Mouse (Mus musculus): ENCODE results near the gene Sox6.
"Not testable (repeated sequence)": the region's sequence is repeated elsewhere in the genome, so short reads cannot be mapped to it uniquely, and the experiment has no call there.

The Sox6 gene

DNA sequence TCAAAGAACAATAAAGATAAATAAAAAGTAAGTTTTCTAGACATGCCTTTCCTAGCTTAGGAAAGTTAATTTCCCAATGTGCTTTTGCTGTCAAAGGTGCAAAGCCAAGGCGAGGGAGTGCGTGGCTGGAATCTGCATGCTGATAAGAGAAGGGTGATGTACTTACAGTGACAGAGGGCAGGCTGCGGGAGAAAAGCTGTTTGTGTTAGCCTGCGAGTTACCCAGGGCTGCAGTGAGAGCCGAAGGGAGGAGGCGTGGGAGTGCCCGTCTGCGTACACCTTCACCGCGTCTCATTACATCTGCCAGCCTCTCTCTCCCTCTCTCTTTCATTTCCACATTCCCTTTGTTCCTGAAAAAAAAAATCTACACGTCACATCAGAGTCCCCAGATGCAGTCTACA lies at the start of gene Sox6:
Gene Sox6, minus strand, starts transcription at position 286 of the 400 bp plus-strand sequence.
- peak; percentile 2 for DNase-seq (ENCODE audit: low spot score)

DNA sequence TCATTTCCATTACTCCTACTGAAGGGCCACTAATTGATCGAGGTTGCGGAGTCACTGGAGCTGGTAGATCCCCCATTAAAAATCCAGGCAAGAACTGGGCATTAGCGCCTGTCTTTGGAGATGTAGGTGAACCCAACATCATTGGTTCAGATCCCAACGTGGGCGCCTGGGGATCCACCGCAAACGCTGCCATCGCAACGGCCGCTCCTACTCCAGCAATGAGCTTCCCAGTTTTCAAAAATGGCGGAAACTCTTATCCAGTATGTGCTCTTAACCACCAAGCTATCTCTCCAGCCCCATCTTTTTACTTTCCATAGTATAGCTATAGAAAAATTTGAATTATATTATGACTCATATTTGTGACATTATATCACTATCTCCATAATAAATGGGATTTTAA lies 45.8 kb upstream of the Sox6 start, which contains the start of gene Gm4353:
Gene Gm4353, minus strand, starts transcription at position 270 of the 400 bp plus-strand sequence.
- DNase-seq (ENCODE audit: low spot score): not testable (repeated sequence)

DNA sequence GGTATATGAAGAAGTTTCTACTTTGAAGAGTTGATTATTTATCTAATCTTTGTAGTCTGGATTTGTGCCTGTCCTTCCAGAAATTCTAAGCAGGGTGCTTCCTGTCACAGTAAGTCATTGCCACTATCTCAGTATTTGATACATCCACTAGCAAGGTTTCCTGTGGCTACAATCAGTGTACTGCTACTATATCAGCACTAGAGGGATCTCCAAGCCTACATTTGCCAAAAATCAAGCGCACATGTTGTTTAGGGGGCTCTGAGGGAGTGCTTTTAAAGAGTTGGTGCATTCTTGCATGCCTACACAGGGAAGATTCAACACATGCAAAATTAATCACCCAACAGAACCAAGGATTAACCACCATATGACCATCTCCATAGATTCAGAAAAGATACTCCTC lies 22.1 kb upstream of the Sox6 start:
- DNase-seq (ENCODE audit: low spot score): no peak

DNA sequence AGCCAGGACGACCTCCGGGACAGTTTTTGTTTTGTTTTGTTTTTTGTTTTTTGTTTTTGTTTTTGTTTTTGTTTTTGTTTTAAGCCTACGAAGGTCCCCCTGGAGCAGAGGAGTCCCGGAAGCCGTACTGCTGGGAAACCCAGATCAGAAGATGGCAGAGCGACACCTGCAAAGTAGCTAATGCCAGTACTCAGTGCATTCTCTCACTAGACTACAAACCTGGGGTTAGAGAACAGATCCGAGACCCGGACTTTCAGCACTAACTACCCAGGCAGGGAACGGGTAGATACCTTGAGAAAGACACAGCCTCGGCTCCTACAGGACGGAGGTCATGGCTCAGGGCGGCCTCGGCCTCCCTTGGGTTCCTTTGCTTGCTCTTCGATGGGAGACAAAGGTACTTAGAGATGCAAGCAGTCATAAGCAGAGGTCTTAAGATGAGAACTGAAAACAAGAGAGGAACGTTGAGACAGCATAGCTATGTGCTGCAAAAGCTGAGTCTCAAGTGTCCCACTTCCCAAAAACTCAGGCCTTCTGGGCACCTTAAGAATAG lies 1.9 kb upstream of the Sox6 start:
- no peak for DNase-seq (ENCODE audit: low spot score)

DNA sequence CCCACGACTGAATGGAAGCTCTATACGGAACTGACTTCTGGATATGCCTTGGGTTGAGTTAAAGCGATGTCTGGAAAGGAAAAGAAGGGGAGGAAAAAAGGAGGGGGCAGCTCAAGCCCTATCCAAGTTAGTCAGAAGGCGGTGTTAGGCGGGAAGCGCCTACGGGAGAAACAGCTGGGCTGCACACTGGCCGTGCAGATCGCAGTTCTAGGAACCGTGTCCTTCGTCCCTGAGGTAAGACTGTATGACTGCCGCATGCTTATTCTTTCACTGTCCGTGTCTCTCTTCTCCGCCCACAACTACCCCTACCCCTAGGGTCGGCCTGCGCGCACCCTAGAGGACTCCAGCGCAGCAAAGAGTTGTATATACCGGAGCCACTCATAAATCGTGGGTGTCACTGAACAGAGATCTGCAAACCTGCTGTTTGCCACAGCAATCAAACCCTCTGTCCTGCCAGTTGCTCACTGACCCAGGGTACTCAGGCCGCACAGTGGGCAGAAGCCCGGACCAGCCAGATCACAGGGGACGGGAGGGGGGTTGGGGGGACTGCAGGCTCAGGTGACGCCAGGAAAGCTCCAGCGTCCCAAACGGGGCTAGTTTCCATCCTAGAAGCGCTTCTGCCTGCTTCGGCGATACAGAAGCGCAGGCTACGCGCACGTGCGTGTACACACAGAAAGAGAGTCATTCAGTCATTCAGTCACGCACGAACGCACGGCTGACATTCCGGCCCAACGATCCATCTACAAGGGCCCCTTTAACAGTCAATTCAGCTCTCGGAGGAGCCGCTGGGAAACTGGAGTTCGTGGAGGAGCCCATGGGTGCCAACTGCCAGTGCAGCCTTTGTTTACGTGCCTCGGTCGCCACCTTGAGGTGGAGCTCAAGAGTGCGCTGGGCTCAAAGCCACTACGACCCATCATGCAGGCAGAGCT lies 1.2 kb upstream of the Sox6 start:
- DNase-seq (ENCODE audit: low spot score): peak; percentile 85

DNA sequence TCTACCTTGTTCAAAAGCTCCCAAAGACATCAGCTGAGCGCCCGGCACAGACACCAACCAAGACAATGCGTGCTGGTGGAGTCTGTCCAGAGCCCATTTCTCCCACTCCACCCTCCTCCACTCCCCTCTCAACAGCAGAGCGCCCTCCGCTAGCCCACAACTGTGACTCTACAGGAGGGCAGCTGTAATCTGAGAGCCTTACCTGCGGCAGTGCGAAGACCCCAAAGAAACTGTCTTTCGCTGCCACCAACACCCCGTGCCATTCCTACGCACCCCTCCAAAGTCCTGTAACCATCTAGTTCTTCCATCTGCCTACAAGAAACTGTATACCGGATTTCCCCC lies 571 bp upstream of the Sox6 start, which contains the start of gene 1110004F10Rik:
Gene 1110004F10Rik, plus strand, starts transcription at position 202 of the 342 bp plus-strand sequence.
- DNase-seq (ENCODE audit: low spot score): no peak

DNA sequence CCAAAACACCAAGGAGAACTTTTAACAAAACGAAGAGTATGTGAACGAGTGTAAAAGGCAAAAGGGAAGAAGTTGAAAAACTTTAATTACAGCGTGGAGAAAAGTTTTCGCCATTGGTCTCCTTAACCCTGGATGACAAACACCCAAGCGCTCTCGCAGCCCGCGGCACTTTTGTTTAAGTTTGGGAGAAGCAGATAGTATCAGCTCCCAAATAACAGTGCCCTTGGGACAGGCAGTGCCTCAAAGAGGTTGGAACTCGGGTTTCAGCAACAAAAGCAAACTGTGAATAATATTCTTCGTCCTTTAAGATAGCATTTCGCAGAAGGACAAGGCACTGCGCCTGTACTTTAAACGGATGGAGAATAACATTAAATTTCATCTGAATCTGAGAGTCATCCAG lies 572 bp downstream of the Sox6 start:
- no peak for DNase-seq (ENCODE audit: low spot score)

DNA sequence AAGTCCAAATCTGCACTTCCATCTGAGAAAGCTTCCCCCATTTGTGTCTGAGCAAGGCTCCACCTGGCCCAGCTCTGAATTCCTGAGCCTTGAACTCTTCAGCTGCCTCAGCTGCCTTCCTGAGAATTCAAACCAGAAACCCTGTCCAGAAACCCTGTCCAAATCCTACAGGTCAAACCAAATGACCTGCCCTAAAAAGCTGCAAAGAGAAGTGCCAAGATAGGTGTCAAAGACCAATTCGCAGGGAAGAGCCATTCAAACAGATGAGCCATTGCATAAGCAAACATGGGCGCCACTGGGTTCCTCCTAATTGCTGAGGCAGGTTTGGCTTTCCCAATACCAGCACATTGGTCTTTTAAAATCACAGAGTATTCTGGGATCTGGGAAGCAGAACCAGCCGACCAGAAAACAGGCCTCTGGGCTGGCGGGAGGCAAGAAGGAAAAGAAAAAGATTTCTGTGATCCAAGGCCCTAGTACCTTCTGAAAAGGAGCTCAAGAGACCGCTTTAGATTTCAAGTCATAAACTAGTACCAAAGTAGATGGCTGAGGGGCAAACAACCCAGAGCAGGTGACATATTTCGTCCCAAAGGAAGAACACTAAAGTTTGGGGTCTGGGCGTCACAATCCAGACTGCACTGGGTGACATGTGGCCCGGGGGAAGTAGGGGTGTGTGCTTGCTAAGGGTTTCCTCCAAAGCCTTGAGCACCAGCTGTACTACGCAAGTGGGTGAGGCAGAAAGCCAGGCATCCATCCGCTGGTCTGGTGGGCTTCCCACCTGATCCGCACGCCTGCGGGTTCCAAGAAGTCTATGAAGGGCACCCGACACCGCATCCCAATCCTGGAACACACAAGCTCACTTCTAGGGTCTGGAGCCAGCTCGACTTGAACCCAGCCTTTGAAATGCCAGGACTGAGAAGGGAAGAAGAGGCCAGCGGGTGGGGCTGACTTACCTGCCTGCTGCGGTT lies 1.7 kb downstream of the Sox6 start:
- no peak for DNase-seq (ENCODE audit: low spot score)

DNA sequence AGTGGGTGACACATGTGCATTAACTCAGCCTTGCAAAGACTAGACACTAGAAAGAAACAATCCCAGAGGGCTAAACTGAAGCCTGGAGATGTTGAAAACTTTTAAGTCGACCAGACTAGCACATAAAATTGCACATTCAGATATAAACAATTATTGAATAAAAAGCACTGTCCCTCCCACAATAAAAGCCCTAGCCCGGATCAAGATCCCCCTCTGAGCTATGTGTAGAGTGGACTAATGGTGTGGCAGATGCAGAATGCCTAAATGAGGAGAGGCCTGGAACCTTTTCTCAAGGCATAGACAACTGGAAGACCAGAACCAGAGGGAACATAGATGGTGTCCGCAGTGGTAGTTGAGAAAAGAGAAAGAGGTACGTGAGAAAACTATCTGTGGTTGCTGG lies 3.1 kb downstream of the Sox6 start:
- DNase-seq (ENCODE audit: low spot score): no peak

DNA sequence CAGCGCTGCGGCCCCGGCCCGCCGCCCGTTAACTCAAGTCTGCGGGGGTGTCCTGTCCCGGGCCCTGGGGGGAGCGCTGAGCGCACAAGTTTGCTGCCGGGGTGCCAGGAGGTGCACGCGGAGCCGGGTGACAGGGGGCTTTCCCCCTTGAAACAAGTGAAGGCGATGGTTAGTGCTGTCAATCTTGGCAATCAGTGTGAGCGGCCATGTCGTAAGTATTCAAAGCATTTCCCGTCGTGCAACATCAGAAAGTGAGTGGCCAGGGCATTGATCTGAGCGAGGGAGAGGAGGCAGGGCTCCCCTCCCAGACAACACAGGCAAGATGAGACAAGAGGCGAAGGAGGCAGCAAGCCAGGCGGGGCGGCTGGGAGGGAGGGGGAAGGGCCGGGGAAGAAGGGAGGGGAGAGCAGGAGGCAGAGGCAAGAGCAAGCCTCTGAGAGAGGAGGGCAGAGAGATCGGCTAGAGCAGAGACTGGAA lies 4.3 kb downstream of the Sox6 start:
- DNase-seq (ENCODE audit: low spot score): peak; percentile 39

DNA sequence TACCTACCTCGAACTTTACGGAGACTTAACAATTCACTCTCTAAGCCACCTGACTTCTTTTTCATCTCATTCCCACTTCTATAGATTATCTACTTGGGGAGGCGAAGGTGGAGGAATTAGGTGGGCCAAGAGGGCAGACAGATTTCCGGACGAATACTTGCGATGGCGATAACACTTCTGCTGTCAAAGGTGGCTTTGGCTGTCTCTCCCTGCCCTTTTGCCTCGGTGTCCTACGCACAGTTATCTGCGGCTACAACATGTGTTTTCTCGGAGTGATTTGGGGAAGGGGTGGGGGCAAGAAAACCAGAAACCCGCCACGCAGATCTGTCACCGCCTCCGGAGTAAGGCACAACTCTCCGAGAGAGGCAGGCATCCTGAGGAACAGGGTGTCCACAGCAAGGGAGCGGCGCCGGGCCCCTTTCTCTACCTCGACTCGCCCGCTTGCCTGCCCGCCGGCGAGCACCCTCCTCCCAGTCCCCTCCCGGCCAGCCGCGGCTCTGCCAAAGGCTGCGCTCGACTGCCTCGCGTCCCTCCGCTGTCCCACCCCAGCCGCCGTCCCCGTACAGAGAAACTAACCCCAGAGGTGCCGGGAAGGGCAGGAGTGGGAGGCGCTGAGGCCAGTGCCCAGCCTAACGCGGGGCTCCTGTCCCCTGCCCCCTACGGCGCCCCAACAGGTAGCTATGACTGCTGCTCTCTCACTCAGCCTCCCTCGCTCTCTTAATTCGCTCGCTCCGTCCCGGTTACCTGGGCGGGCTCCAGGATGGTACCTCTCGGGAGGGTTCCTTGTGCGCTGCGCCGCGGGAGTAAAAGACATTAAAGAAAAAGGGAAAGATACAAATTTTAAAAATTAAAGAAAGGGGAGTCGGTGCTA lies 5.0 kb downstream of the Sox6 start:
- peak; percentile 49 for DNase-seq (ENCODE audit: low spot score)

DNA sequence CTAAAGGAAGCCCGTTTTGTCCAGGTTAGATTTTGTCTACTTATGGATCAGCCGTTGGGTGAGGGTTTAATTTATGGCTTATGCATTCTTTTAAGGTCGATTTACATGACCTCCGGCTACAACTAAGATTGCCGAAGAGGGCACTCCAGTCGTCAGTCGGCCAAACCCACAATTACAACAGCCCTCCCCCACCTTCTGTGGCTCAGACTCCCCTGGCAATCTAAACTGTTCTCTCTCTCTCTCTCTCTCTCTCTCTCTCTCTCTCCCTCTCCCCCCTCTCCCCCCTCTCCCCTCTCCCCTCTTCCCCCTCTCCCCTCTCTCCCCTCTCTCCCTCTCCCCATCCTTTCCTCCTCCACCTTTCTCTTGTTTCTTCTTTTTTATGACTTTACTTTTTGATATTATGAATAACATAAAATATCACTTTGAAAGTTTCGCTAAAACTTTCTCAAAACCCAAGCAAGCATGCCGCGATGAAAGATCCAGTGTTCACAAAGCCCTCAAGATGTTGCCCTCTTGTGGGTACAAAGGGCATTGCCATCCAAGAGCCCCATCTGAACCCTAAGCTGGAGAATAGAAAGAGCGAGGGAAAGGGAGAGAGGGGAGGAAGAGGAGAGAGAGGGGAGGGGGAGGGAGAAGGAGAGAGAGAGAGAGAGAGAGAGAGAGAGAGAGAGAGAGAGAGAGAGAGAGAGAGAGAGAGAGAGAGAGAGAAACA lies 5.8 kb downstream of the Sox6 start:
- peak; percentile 86 for DNase-seq (ENCODE audit: low spot score)

DNA sequence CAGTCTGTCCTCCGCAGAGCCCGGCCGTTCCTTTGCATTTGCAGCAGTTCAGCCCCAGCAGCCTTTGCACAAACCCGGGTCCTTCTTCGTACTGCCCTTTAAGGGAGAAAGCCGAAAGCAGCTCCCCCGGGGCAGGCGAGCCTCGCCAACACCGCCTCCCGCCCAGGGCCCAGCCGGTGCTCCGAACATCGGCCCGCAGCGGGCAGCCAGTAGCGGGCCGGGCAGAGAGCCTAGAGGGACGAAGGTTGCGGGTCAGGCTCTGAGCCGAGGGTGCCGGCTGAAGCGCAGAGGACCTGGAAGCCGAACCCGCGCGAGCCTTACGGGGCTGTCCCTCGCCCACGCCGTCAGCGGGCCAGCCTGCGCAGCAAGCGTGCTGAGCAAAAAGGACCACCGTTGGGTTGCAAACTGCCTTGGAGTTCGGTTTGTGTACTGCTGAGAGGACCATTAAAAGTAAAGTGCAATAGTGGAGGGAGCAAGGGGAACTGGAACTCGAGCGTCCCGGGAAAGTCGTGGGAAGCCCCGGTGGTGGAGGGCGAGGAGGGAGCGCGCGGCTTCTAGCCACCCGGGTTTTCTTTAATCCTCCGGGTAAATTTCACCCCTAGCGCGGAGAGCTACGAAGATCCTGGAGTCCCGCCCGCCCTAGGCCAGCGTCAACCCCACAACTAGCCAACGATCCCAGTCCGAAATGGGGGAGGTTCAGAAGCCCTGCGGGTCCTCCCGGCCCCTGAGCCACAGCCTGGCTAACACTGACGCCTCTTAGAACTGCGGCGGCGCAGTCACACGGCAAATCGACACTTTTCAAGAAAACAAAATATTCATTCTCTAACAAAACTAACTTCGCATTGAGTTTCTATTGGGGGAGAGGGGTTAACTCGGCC lies 6.6 kb downstream of the Sox6 start:
- DNase-seq (ENCODE audit: low spot score): peak; percentile 42

DNA sequence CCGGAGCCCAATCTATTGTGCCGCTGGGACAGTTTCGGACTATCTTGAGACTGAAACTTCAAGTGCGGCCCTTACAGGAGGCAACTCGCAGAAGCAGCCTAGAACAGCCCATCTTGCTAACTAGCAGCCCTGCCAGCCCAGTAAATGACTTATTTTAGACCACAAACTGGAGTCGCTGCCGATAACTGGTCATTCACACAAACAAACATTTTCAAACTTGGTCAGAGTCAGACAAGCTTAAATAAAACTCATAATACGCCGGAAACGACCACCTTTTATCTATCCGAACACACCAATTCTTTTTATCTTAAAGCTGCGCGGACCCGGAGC lies 7.2 kb downstream of the Sox6 start:
- DNase-seq (ENCODE audit: low spot score): peak; percentile 8

DNA sequence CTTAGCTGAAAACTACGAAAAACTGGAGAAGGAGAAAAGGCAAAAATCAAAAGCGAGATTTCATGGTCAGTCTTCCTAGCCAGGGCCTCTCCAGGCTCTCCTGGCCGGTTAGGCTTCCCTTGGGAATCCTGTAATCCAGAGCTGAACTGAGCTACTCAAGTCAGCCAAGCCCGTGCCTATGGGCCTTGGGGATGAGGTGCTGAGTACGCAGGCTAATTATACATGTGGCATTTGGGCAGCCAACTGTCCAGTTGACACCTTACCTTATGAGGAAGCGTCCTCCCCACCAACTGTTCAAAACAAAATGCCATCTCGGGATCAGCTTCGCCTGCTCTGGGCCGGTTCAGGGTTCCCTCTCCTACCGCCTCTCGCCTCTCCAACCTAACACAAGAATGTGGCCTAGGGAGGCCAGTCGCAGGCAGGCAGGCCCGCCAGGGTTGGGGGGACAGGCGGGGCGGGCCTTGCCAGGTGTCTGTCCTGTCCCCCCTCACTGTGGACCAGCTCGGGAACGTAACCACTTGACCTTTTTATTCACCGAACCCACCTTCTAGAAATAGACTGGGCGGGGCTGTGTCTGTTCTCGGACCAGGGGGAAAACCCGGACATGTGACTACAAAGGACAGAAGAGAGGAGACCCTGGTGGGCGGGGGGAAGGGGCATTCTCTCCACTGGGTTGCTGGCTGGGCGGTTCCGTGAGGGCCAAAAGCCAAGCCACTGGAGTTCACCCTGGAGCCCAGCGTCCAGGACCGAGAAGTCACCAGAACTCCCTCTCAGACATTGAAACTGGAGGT lies 7.8 kb downstream of the Sox6 start:
- peak; percentile 4 for DNase-seq (ENCODE audit: low spot score)

DNA sequence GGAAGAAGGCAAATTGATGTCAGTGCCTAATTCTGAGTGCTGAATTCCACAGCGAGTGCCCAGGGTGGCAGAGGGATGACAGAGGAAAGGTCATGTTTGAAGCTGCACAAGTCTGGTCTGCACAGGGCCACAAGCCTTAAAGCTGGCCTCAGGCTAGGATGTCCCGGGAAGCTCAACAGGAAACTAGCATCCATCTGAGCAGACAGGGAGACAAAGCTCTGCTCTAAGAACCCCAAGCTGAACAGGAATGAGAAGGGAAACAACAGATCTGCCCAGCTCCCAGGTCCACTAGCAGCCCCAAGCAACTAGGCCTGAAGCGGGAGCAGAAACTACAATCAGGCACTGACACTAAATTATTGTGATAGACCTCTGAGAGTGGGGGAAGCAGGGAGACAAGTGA lies 8.6 kb downstream of the Sox6 start:
- no peak for DNase-seq (ENCODE audit: low spot score)

DNA sequence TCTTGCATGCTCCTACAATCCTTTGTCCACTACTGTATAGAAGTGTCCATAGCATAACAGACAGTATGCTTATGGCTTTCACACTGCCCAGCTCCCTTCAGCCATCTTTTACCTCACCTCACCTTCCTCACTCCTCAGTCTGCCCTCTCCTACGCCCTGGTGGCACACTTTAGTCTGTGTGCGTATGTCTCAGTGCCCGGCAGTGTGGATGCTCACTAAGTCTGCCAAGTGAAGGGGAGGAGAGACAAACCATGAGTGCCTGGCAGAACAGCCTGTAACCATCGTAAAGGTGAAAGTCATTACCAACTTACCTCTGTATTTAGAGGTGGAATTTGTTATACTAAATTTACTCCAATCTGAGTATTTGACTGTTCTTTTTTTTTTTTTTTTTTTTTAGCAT lies 35.9 kb downstream of the Sox6 start:
- no peak for DNase-seq (ENCODE audit: low spot score)

DNA sequence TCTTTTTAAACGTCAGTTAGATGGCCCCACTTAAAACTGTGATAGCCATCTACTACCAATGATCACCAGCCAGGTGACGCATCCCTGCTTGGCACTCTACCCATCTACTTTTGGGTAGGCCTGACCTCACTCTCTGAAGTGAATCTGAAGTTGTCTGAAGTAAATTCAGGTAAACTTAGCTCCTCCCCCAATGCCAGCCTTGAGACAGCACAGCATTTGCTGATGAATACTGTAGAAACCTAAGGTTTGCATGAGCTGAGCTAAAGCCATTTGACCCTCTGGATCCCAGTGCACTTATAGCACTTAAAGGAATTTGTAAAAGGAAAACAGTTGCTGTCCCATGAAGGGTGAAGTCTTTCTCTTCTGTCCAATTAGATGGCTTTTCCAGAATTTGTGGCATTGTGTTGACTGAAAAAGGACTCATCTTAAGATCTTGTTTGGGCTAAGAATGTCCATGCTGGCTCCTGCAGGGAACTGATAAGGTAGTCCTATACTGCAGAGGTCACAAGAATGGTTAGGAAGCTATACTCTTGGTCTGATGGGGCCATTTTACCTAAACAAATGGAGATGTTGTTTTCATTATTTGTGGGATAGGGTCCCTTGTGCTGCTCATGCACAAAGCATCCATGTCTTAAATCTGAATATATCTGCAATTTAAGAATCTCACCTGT lies 50.4 kb downstream of the Sox6 start:
- DNase-seq (ENCODE audit: low spot score): no peak
